Mouse (Mus musculus) heart, embryonic 12.5 days (tissue): ENCODE data around the gene Gm43064. TPM values are rescaled to one million over a fixed set of nuclear protein-coding genes. Genes with fewer than 3 reads are reported as not detected.

Source experiments
- ATAC-seq: fragments of 200-750 bp; cut with Nextera tagmentation; 2 replicates; pipeline ENCODE4 v1.8.0; 2017; ENCODE audit warnings: moderate TSS enrichment, moderate library complexity; ENCODE audit not compliant: insufficient number of reproducible peaks, low FRiP score
- H3K27ac ChIP-seq: fragments of 300-500 bp; sonication (generic); 2 replicates; pipeline ENCODE4 v1.5.1; 2016; ENCODE audit warnings: mild to moderate bottlenecking, moderate library complexity; ENCODE audit not compliant: poor library complexity, severe bottlenecking
- H3K27me3 ChIP-seq: fragments of 300-500 bp; sonication (generic); replicated peaks from 2 replicates; pipeline ENCODE4 v1.6.1; 2016; ENCODE audit warnings: mild to moderate bottlenecking, moderate library complexity
- H3K36me3 ChIP-seq: fragments of 300-500 bp; sonication (generic); 2 replicates; pipeline ENCODE4 v1.6.1; 2016; ENCODE audit warnings: mild to moderate bottlenecking, moderate library complexity
- H3K4me1 ChIP-seq: fragments of 300-500 bp; sonication (generic); replicated peaks from 2 replicates; pipeline ENCODE4 v1.6.1; 2016; ENCODE audit warnings: mild to moderate bottlenecking
- H3K4me2 ChIP-seq: fragments of 300-500 bp; sonication (generic); 2 replicates; pipeline ENCODE4 v1.6.1; 2016; ENCODE audit warnings: mild to moderate bottlenecking, moderate library complexity
- H3K4me3 ChIP-seq: fragments of 300-500 bp; sonication (generic); 2 replicates; pipeline ENCODE4 v1.5.1; 2016; ENCODE audit warnings: mild to moderate bottlenecking
- H3K9ac ChIP-seq: fragments of 300-500 bp; sonication (generic); 2 replicates; pipeline ENCODE4 v1.6.1; 2016; ENCODE audit warnings: mild to moderate bottlenecking, moderate library complexity
- H3K9me3 ChIP-seq: fragments of 300-500 bp; sonication (generic); replicated peaks from 2 replicates; pipeline ENCODE4 v1.6.1; 2016; ENCODE audit warnings: mild to moderate bottlenecking, moderate library complexity
- WGBS: fragments of 180-500 bp; shearing (Covaris S2); methylation state at CpG from one replicate; pipeline ENCODE4 v1.1.7; 2016; 5-methylcytosine and 5-hydroxymethylcytosine counted together
- polyA plus RNA-seq: library from polyadenylated mRNA; unstranded; fragments of >200 nt; fragmentation: Nextera tagmentation; extraction: Ambion mirVana; gene quantifications from 2 replicates; pipeline ENCODE4 v1.2.1, GENCODE M21; 2016

Gene Gm43064
- 0.12 and 0.27 TPM in 2 replicates for polyA plus RNA-seq

- peak; percentile 91 for ATAC-seq
- Histone ChIP-seq H3K27me3 (no peaks in the 10 kb centered on the region), H3K9me3 (no peaks in the 10 kb centered on the region), H3K27ac (peak within 1 kb of the TSS; percentile 96), H3K36me3 (peaks cover 22% of the 10 kb centered on the region), H3K4me3 (peak within 1 kb of the TSS; percentile 97), H3K4me1 (peaks cover 11% of the 10 kb centered on the region), H3K4me2 (peak within 1 kb of the TSS; percentile 93), H3K9ac (peak within 1 kb of the TSS; percentile 95)
- WGBS = under 1% methylated on average over 56 of the region's 70 CpGs
Measured at GRCm38 (mm10) chr3:103808891-103809798, at the start of gene Gm43064, which contains the start of the genes Dclre1b and Ap4b1. TSS of gene Gm43064 (plus strand) at chr3:103809573. TSS of gene Dclre1b (minus strand) at chr3:103809444. TSS of gene Ap4b1 (plus strand) at chr3:103809520.

GRCm38 (mm10) chr3:103766789-103767188, 42.6 kb upstream of the Gm43064 start:
- no peak for ATAC-seq
- no peak overlapping the region for H3K4me2 ChIP-seq
- no peak overlapping the region for H3K27ac ChIP-seq
- WGBS = 85% methylated on average over 3 of the region's 3 CpGs
- no peaks in the 10 kb centered on the region for H3K27me3 ChIP-seq
- peaks cover 42% of the 10 kb centered on the region for H3K36me3 ChIP-seq
- no peaks in the 10 kb centered on the region for H3K9me3 ChIP-seq
- no peak overlapping the region for H3K9ac ChIP-seq
- H3K4me3 ChIP-seq = no peak overlapping the region
- peaks cover 19% of the 10 kb centered on the region for H3K4me1 ChIP-seq

GRCm38 (mm10) chr3:103771531-103772130, 37.7 kb upstream of the Gm43064 start:
- ATAC-seq = no peak
- Histone ChIP-seq H3K4me1 (peaks cover 39% of the 10 kb centered on the region), H3K9me3 (no peaks in the 10 kb centered on the region), H3K4me2 (peak overlapping the region; percentile 53), H3K27me3 (no peaks in the 10 kb centered on the region), H3K4me3 (no peak overlapping the region), H3K36me3 (peaks cover 29% of the 10 kb centered on the region), H3K27ac (peak overlapping the region; percentile 91), H3K9ac (peak overlapping the region; percentile 45; the same call in 1 of the 2 replicates)
- WGBS = 36% methylated on average over 9 of the region's 9 CpGs

- Histone ChIP-seq H3K4me1 (peaks cover 39% of the 10 kb centered on the region), H3K27ac (peak overlapping the region; percentile 91), H3K4me2 (no peak overlapping the region), H3K4me3 (no peak overlapping the region), H3K9me3 (no peaks in the 10 kb centered on the region), H3K9ac (no peak overlapping the region), H3K27me3 (no peaks in the 10 kb centered on the region), H3K36me3 (peaks cover 39% of the 10 kb centered on the region)
- no peak for ATAC-seq
- WGBS = 65% methylated on average over 4 of the region's 4 CpGs
Measured at GRCm38 (mm10) chr3:103772846-103773245, 36.5 kb upstream of the Gm43064 start.

GRCm38 (mm10) chr3:103773508-103773907, 35.9 kb upstream of the Gm43064 start:
- peak overlapping the region; percentile 91 for H3K27ac ChIP-seq
- ATAC-seq = no peak
- WGBS = 82% methylated on average over 3 of the region's 3 CpGs
- H3K36me3 ChIP-seq = peaks cover 38% of the 10 kb centered on the region
- H3K4me1 ChIP-seq = peaks cover 37% of the 10 kb centered on the region
- no peaks in the 10 kb centered on the region for H3K9me3 ChIP-seq
- H3K4me3 ChIP-seq = no peak overlapping the region
- H3K27me3 ChIP-seq = no peaks in the 10 kb centered on the region
- H3K4me2 ChIP-seq = no peak overlapping the region
- H3K9ac ChIP-seq = peak overlapping the region; percentile 6; the same call in 1 of the 2 replicates

- Histone ChIP-seq H3K36me3 (peaks cover 34% of the 10 kb centered on the region), H3K9me3 (no peaks in the 10 kb centered on the region), H3K4me2 (no peak overlapping the region), H3K4me1 (peaks cover 37% of the 10 kb centered on the region), H3K4me3 (no peak overlapping the region), H3K27me3 (no peaks in the 10 kb centered on the region), H3K9ac (no peak overlapping the region), H3K27ac (no peak overlapping the region; the same call in 1 of the 2 replicates)
- WGBS = 79% methylated on average over 15 of the region's 15 CpGs
- ATAC-seq = no peak
Measured at GRCm38 (mm10) chr3:103774009-103774408, 35.4 kb upstream of the Gm43064 start.

GRCm38 (mm10) chr3:103777940-103778339, 31.4 kb upstream of the Gm43064 start:
- no peak for ATAC-seq
- Histone ChIP-seq H3K9ac (no peak overlapping the region), H3K4me2 (no peak overlapping the region), H3K4me3 (no peak overlapping the region), H3K36me3 (peaks cover 23% of the 10 kb centered on the region), H3K27ac (no peak overlapping the region), H3K9me3 (no peaks in the 10 kb centered on the region), H3K4me1 (peaks cover 35% of the 10 kb centered on the region), H3K27me3 (no peaks in the 10 kb centered on the region)
- WGBS = 86% methylated on average over 11 of the region's 11 CpGs

- Histone ChIP-seq H3K4me2 (no peak overlapping the region), H3K27me3 (no peaks in the 10 kb centered on the region), H3K9ac (no peak overlapping the region; the same call in 1 of the 2 replicates), H3K4me3 (no peak overlapping the region), H3K36me3 (peaks cover 23% of the 10 kb centered on the region), H3K4me1 (peaks cover 34% of the 10 kb centered on the region), H3K9me3 (no peaks in the 10 kb centered on the region), H3K27ac (no peak overlapping the region)
- no peak for ATAC-seq
- WGBS = 73% methylated on average over 6 of the region's 6 CpGs
Measured at GRCm38 (mm10) chr3:103778660-103779059, 30.7 kb upstream of the Gm43064 start.

- H3K27me3 ChIP-seq = no peaks in the 10 kb centered on the region
- H3K4me3 ChIP-seq = no peak overlapping the region
- 87% methylated on average over 7 of the region's 7 CpGs for WGBS
- H3K4me2 ChIP-seq = no peak overlapping the region
- peaks cover 36% of the 10 kb centered on the region for H3K4me1 ChIP-seq
- no peak for ATAC-seq
- no peaks in the 10 kb centered on the region for H3K9me3 ChIP-seq
- no peak overlapping the region for H3K27ac ChIP-seq
- no peak overlapping the region for H3K9ac ChIP-seq
- H3K36me3 ChIP-seq = peaks cover 20% of the 10 kb centered on the region
Measured at GRCm38 (mm10) chr3:103779183-103779582, 30.2 kb upstream of the Gm43064 start.

- Histone ChIP-seq H3K9me3 (no peaks in the 10 kb centered on the region), H3K4me3 (no peak overlapping the region)
- 80% methylated on average over 3 of the region's 3 CpGs for WGBS
Measured at GRCm38 (mm10) chr3:103780271-103780670, 29.1 kb upstream of the Gm43064 start.

GRCm38 (mm10) chr3:103780777-103781176, 28.6 kb upstream of the Gm43064 start:
- Histone ChIP-seq H3K4me3 (no peak overlapping the region), H3K27me3 (no peaks in the 10 kb centered on the region), H3K9ac (no peak overlapping the region), H3K27ac (no peak overlapping the region), H3K36me3 (peaks cover 16% of the 10 kb centered on the region), H3K4me1 (peaks cover 37% of the 10 kb centered on the region), H3K4me2 (no peak overlapping the region), H3K9me3 (no peaks in the 10 kb centered on the region)
- ATAC-seq = no peak
- 72% methylated on average over 5 of the region's 5 CpGs for WGBS

More at GRCm38 (mm10) chr3:103780271-103780670, 29.1 kb upstream of the Gm43064 start:
- no peaks in the 10 kb centered on the region for H3K27me3 ChIP-seq
- H3K27ac ChIP-seq = no peak overlapping the region
- H3K4me1 ChIP-seq = peaks cover 37% of the 10 kb centered on the region
- no peak overlapping the region for H3K9ac ChIP-seq
- no peak overlapping the region for H3K4me2 ChIP-seq
- no peak for ATAC-seq
- peaks cover 20% of the 10 kb centered on the region for H3K36me3 ChIP-seq
